Mouse (Mus musculus) hindbrain, postnatal 0 days (tissue): ENCODE data around the gene Elp4. TPM values are rescaled to one million over a fixed set of nuclear protein-coding genes. Genes with fewer than 3 reads are reported as not detected.

ENCODE experiments used
- ATAC-seq: fragments of 200-750 bp; cut with Nextera tagmentation; 2 replicates; pipeline ENCODE4 v1.8.0; 2017; ENCODE audit warnings: mild to moderate bottlenecking, moderate TSS enrichment, moderate library complexity
- DNase-seq: peaks from one replicate; pipeline ENCODE4 v3.0.0-alpha.2; 2015; ENCODE audit warnings: low spot score
- H3K27ac ChIP-seq: fragments of 300-500 bp; sonication (generic); 2 replicates; pipeline ENCODE4 v1.5.1; 2014; ENCODE audit warnings: mild to moderate bottlenecking
- H3K27me3 ChIP-seq: fragments of 300-500 bp; sonication (generic); 2 replicates; pipeline ENCODE4 v1.6.1; 2014; ENCODE audit warnings: low read length, mixed read lengths; ENCODE audit not compliant: insufficient read depth
- H3K36me3 ChIP-seq: fragments of 300-500 bp; sonication (generic); 2 replicates; pipeline ENCODE4 v1.6.1; 2014; ENCODE audit warnings: low read length, mixed read lengths; ENCODE audit not compliant: insufficient read depth
- H3K4me1 ChIP-seq: fragments of 300-500 bp; sonication (generic); 2 replicates; pipeline ENCODE4 v1.6.1; 2014; ENCODE audit warnings: antibody characterized with exemption, low read length, mixed read lengths; ENCODE audit not compliant: insufficient read depth
- H3K4me2 ChIP-seq: fragments of 300-500 bp; sonication (generic); 2 replicates; pipeline ENCODE4 v1.6.1; 2014; ENCODE audit warnings: low read depth, mild to moderate bottlenecking, low read length, moderate library complexity, mixed read lengths
- H3K4me3 ChIP-seq: fragments of 300-500 bp; sonication (generic); 2 replicates; pipeline ENCODE4 v1.5.1; 2014; ENCODE audit warnings: low read length
- H3K9ac ChIP-seq: fragments of 300-500 bp; sonication (generic); replicated peaks from 2 replicates; pipeline ENCODE4 v1.6.1; 2014; ENCODE audit warnings: mild to moderate bottlenecking, low read length, moderate library complexity, mixed read lengths
- H3K9me3 ChIP-seq: fragments of 300-500 bp; sonication (generic); 2 replicates; pipeline ENCODE4 v1.6.1; 2016; ENCODE audit warnings: low read length, mixed read lengths
- CTCF ChIP-seq: IDR thresholded peaks from 2 replicates; pipeline ENCODE4 v1.5.1; 2016; ENCODE audit warnings: antibody characterized with exemption, control low read depth, low read depth
- WGBS: fragments of 180-500 bp; shearing (Covaris S2); extraction: QIAGEN DNeasy Blood & Tissue Kit; methylation state at CpG from one replicate; pipeline ENCODE4 v1.1.7; 2014; 5-methylcytosine and 5-hydroxymethylcytosine counted together
- polyA plus RNA-seq: library from polyadenylated mRNA; unstranded; fragments of >200 nt; fragmentation: Nextera tagmentation; extraction: Ambion mirVana; gene quantifications from 2 replicates; pipeline ENCODE4 v1.2.1, GENCODE M21; 2015
- total RNA-seq: library from RNA; depleted of rRNA; stranded (reverse); fragments of >200 nt; gene quantifications from 2 replicates; pipeline ENCODE4 v1.2.3, GENCODE M21; 2014

The Elp4 gene
- total and polyA plus RNA-seq, 2 experiments from 2014 or later: 15.9 to 31.0 TPM

GRCm38 (mm10) chr2:105913655-105914366 is 9.4 kb upstream of the Elp4 start:
- Histone ChIP-seq H3K4me1 (no peaks in the 10 kb centered on the region), H3K4me2 (peak overlapping the region; percentile 17; the same call in 1 of the 2 replicates), H3K4me3 (no peak overlapping the region), H3K27me3 (no peaks in the 10 kb centered on the region), H3K9me3 (no peaks in the 10 kb centered on the region), H3K9ac (no peak overlapping the region), H3K36me3 (no peaks in the 10 kb centered on the region; the same call in 1 of the 2 replicates), H3K27ac (peak overlapping the region; percentile 5; the same call in 1 of the 2 replicates)
- ATAC-seq (peak; percentile 64; the same call in 1 of the 2 replicates), DNase-seq (peak; percentile 60)
- TF ChIP-seq CTCF: no peak
- 35% methylated on average over 6 of the region's 6 CpGs for WGBS

GRCm38 (mm10) chr2:105910611-105911010 is 6.2 kb upstream of the Elp4 start:
- TF ChIP-seq CTCF: no peak
- H3K4me1 ChIP-seq: no peaks in the 10 kb centered on the region
- no peak overlapping the region for H3K4me3 ChIP-seq
- no peak overlapping the region for H3K4me2 ChIP-seq
- ATAC-seq: no peak
- no peaks in the 10 kb centered on the region; the same call in 1 of the 2 replicates for H3K36me3 ChIP-seq
- 94% methylated on average over 3 of the region's 3 CpGs for WGBS
- no peak overlapping the region for H3K27ac ChIP-seq
- no peak overlapping the region for H3K9ac ChIP-seq
- DNase-seq: no peak
- H3K27me3 ChIP-seq: no peaks in the 10 kb centered on the region
- no peaks in the 10 kb centered on the region for H3K9me3 ChIP-seq

- Histone ChIP-seq H3K9ac (no peak overlapping the region), H3K36me3 (no peaks in the 10 kb centered on the region; the same call in 1 of the 2 replicates), H3K4me1 (no peaks in the 10 kb centered on the region), H3K9me3 (no peaks in the 10 kb centered on the region), H3K27ac (no peak overlapping the region), H3K4me3 (no peak overlapping the region), H3K27me3 (no peaks in the 10 kb centered on the region), H3K4me2 (no peak overlapping the region)
- DNase-seq: no peak
- WGBS: 83% methylated on average over 5 of the region's 5 CpGs
- peak; percentile 39 for TF ChIP-seq CTCF
- no peak for ATAC-seq
Measured at GRCm38 (mm10) chr2:105908351-105908750, 4.0 kb upstream of the Elp4 start.

- TF ChIP-seq CTCF: no peak
- peak overlapping the region; percentile 70 for H3K4me3 ChIP-seq
- H3K9ac ChIP-seq: peak overlapping the region; percentile 67
- no peak for DNase-seq
- ATAC-seq: peak; percentile 61
- H3K4me1 ChIP-seq: no peaks in the 10 kb centered on the region
- H3K27me3 ChIP-seq: no peaks in the 10 kb centered on the region
- 0% methylated on average over 12 of the region's 12 CpGs for WGBS
- no peaks in the 10 kb centered on the region for H3K36me3 ChIP-seq
- peak overlapping the region; percentile 74 for H3K4me2 ChIP-seq
- peak overlapping the region; percentile 67; the same call in 1 of the 2 replicates for H3K27ac ChIP-seq
- H3K9me3 ChIP-seq: no peaks in the 10 kb centered on the region
Measured at GRCm38 (mm10) chr2:105904757-105905146, 388 bp upstream of the Elp4 start.

- no peaks in the 10 kb centered on the region for H3K9me3 ChIP-seq
- DNase-seq (no peak), ATAC-seq (no peak)
- H3K4me3 ChIP-seq: no peak overlapping the region
- no peak overlapping the region for H3K9ac ChIP-seq
- H3K27me3 ChIP-seq: no peaks in the 10 kb centered on the region
- H3K4me1 ChIP-seq: no peaks in the 10 kb centered on the region
- no peak for TF ChIP-seq CTCF
- H3K4me2 ChIP-seq: no peak overlapping the region
- no peak overlapping the region for H3K27ac ChIP-seq
- H3K36me3 ChIP-seq: 0 out of 2 replicates have a peak, but pooled peaks cover 8% of the 10 kb centered on the region
Measured at GRCm38 (mm10) chr2:105890816-105891215, 13.5 kb downstream of the Elp4 start.

- no peak overlapping the region for H3K4me2 ChIP-seq
- 84% methylated on average over 1 of the region's 1 CpGs for WGBS
Measured at GRCm38 (mm10) chr2:105873403-105873802, 31.0 kb downstream of the Elp4 start.

GRCm38 (mm10) chr2:105854740-105855139 is 49.6 kb downstream of the Elp4 start:
- Histone ChIP-seq H3K4me2 (no peak overlapping the region), H3K27ac (0 out of 2 replicates have a peak overlapping the region, but pooled peaks have one; percentile 28), H3K4me1 (no peaks in the 10 kb centered on the region), H3K4me3 (no peak overlapping the region), H3K9me3 (no peaks in the 10 kb centered on the region), H3K27me3 (no peaks in the 10 kb centered on the region), H3K9ac (no peak overlapping the region), H3K36me3 (no peaks in the 10 kb centered on the region)
- 30% methylated on average over 2 of the region's 2 CpGs for WGBS
- ATAC-seq (peak; percentile 89), DNase-seq (peak; percentile 67)
- no peak for TF ChIP-seq CTCF

More at GRCm38 (mm10) chr2:105873403-105873802, 31.0 kb downstream of the Elp4 start:
- Histone ChIP-seq H3K9ac (no peak overlapping the region), H3K27me3 (no peaks in the 10 kb centered on the region), H3K4me3 (no peak overlapping the region), H3K36me3 (no peaks in the 10 kb centered on the region), H3K27ac (no peak overlapping the region), H3K4me1 (no peaks in the 10 kb centered on the region), H3K9me3 (no peaks in the 10 kb centered on the region)
- no peak for DNase-seq
- ATAC-seq: no peak
- no peak for TF ChIP-seq CTCF
